Mouse (Mus musculus) heart, embryonic 14.5 days (tissue): Measurements from ENCODE around the gene Glod4. TPM values are rescaled to one million over a fixed set of nuclear protein-coding genes. Genes with fewer than 3 reads are reported as not detected.

ENCODE experiments used
- ATAC-seq: fragments of 200-750 bp; cut with Nextera tagmentation; 2 replicates; pipeline ENCODE4 v1.8.0; 2017; ENCODE audit warnings: low read depth, moderate TSS enrichment; ENCODE audit not compliant: insufficient number of reproducible peaks, insufficient read depth, low FRiP score
- H3K27ac ChIP-seq, 2 experiments: fragments of 200-500 bp in 1 of 2; fragments of 300-500 bp in 1 of 2; sonication (generic) in 1 of 2; replicated peaks in 1 of 2; 2 replicates each; pipeline ENCODE4 v1.5.1; 2012 to 2014; ENCODE audit warnings: low read depth in 2 of 2, low read length in 2 of 2, control low read depth in 1 of 2, mild to moderate bottlenecking in 1 of 2, mixed read lengths in 1 of 2; ENCODE audit not compliant: control insufficient read depth in 1 of 2, insufficient read depth in 1 of 2
- H3K27me3 ChIP-seq: fragments of 300-500 bp; sonication (generic); 2 replicates; pipeline ENCODE4 v1.6.1; 2014; ENCODE audit warnings: mild to moderate bottlenecking, low read length, control low read depth; ENCODE audit not compliant: control insufficient read depth, insufficient read depth
- H3K36me3 ChIP-seq: fragments of 300-500 bp; sonication (generic); 2 replicates; pipeline ENCODE4 v1.6.1; 2014; ENCODE audit warnings: mild to moderate bottlenecking, control low read depth, low read length, mixed read lengths; ENCODE audit not compliant: control insufficient read depth, insufficient read depth
- H3K4me1 ChIP-seq, 2 experiments: fragments of 200-500 bp in 1 of 2; fragments of 300-500 bp in 1 of 2; sonication (generic) in 1 of 2; 2 replicates each; pipeline ENCODE4 v1.6.1; 2012 to 2014; ENCODE audit warnings: low read length in 2 of 2, control low read depth in 1 of 2, mixed read lengths in 1 of 2; ENCODE audit not compliant: control insufficient read depth in 2 of 2, insufficient read depth in 2 of 2
- H3K4me2 ChIP-seq: fragments of 300-500 bp; sonication (generic); 2 replicates; pipeline ENCODE4 v1.6.1; 2014; ENCODE audit warnings: mild to moderate bottlenecking, low read length
- H3K4me3 ChIP-seq, 2 experiments: fragments of 200-500 bp in 1 of 2; fragments of 300-500 bp in 1 of 2; sonication (generic) in 1 of 2; 2 replicates each; pipeline ENCODE4 v1.5.1; 2012 to 2014; ENCODE audit warnings: low read length in 2 of 2, mild to moderate bottlenecking in 2 of 2, control low read depth in 1 of 2, low read depth in 1 of 2, moderate library complexity in 1 of 2; ENCODE audit not compliant: control insufficient read depth in 1 of 2, insufficient read depth in 1 of 2
- H3K9ac ChIP-seq: fragments of 300-500 bp; sonication (generic); 2 replicates; pipeline ENCODE4 v1.6.1; 2014; ENCODE audit warnings: mild to moderate bottlenecking, low read length
- H3K9me3 ChIP-seq: fragments of 300-500 bp; sonication (generic); 2 replicates; pipeline ENCODE4 v1.6.1; 2016; ENCODE audit warnings: low read length, control low read depth; ENCODE audit not compliant: control insufficient read depth
- WGBS: fragments of 180-500 bp; shearing (Covaris S2); extraction: QIAGEN DNeasy Blood & Tissue Kit; methylation state at CpG from one replicate; pipeline ENCODE4 v1.1.7; 2014; 5-methylcytosine and 5-hydroxymethylcytosine counted together
- polyA plus RNA-seq: library from polyadenylated mRNA; unstranded; fragments of >200 nt; fragmentation: Nextera tagmentation; extraction: Ambion mirVana; gene quantifications from 2 replicates; pipeline ENCODE4 v1.2.1, GENCODE M21; 2014

The Glod4 gene
- polyA plus RNA-seq, 1 experiment from 2014 or later = 138 TPM

DNA sequence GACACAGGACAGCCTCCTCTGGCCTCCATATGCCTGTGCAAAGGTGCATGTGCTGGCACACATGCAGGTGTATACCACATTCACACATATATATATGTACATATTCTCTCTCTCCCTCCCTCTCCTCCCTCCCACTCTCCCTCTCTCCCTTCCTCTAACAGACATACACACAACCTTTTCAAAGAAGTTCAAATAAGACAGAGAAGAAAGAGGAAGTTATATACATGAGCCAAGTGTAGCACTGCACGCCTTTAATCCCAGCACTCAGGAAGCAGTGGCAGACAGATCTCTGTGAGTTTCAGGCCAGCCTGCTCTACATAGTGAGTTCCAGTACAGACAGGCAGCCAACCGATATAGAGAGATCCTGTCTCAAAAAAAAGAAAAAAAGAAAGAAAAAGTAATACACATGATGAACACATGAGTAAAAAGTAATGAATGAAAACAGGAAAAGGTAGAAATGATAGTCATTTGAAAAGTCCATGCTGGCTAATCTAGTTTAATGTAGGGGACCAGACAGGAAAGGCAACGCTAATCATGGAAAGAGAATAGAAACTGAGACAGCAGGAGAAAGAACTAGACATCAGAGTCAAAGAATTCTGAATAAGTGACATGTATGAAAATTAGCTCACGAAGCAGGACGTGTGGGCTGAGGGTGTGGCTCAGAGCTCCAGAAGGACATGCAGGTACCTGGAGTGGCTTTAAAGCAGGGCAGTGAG lies 90.1 kb downstream of the Glod4 start:
- no peak for ATAC-seq
- 82% methylated on average over 5 of the region's 5 CpGs for WGBS

GRCm38 (mm10) chr11:76150980-76151379 lies 92.5 kb downstream of the Glod4 start:
- Histone ChIP-seq H3K4me2 (no peak overlapping the region), H3K9ac (no peak overlapping the region), H3K27me3 (no peaks in the 10 kb centered on the region), H3K4me1 (peaks cover 9 to 22% of the 10 kb centered on the region in 2 experiments), H3K4me3 (no peak overlapping the region), H3K27ac (no peak overlapping the region), H3K36me3 (peaks cover 22% of the 10 kb centered on the region), H3K9me3 (no peaks in the 10 kb centered on the region)
- WGBS = 35% methylated on average over 4 of the region's 4 CpGs
- no peak for ATAC-seq

More for the DNA sequence above, 90.1 kb downstream of the Glod4 start:
- H3K4me3 ChIP-seq = no peak overlapping the region
- H3K4me1 ChIP-seq = peaks cover 4 to 5% of the 10 kb centered on the region in 2 experiments
- peaks cover 29% of the 10 kb centered on the region for H3K36me3 ChIP-seq
- no peaks in the 10 kb centered on the region for H3K27me3 ChIP-seq
- no peak overlapping the region for H3K4me2 ChIP-seq
- no peaks in the 10 kb centered on the region for H3K9me3 ChIP-seq
- H3K27ac ChIP-seq = no peak overlapping the region
- H3K9ac ChIP-seq = no peak overlapping the region

GRCm38 (mm10) chr11:76148055-76149008 lies 95.2 kb downstream of the Glod4 start:
- ATAC-seq = no peak
- H3K9me3 ChIP-seq = no peaks in the 10 kb centered on the region
- 0 out of 2 replicates have a peak, but pooled peaks cover 2% of the 10 kb centered on the region for H3K36me3 ChIP-seq
- no peak overlapping the region for H3K4me3 ChIP-seq
- peak overlapping the region; percentile 56 to 67; a peak in 3 of 4 replicates for H3K27ac ChIP-seq
- H3K4me1 ChIP-seq = peaks cover 9 to 26% of the 10 kb centered on the region in 2 experiments
- no peaks in the 10 kb centered on the region for H3K27me3 ChIP-seq
- H3K4me2 ChIP-seq = no peak overlapping the region
- WGBS = 56% methylated on average over 8 of the region's 8 CpGs
- H3K9ac ChIP-seq = no peak overlapping the region

GRCm38 (mm10) chr11:76146187-76147010 lies 97.1 kb downstream of the Glod4 start:
- H3K4me3 ChIP-seq = no peak overlapping the region
- H3K27ac ChIP-seq = no peak overlapping the region
- H3K9me3 ChIP-seq = no peaks in the 10 kb centered on the region
- no peaks in the 10 kb centered on the region for H3K27me3 ChIP-seq
- peaks cover 9 to 26% of the 10 kb centered on the region in 2 experiments for H3K4me1 ChIP-seq
- no peak overlapping the region for H3K9ac ChIP-seq
- H3K4me2 ChIP-seq = no peak overlapping the region
- WGBS = 74% methylated on average over 8 of the region's 8 CpGs
- 0 out of 2 replicates have a peak, but pooled peaks cover 2% of the 10 kb centered on the region for H3K36me3 ChIP-seq
- no peak for ATAC-seq

- H3K9me3 ChIP-seq = no peaks in the 10 kb centered on the region
- H3K9ac ChIP-seq = no peak overlapping the region
- H3K4me2 ChIP-seq = no peak overlapping the region
- WGBS = 89% methylated on average over 1 of the region's 1 CpGs
- no peaks in the 10 kb centered on the region for H3K27me3 ChIP-seq
- no peak overlapping the region for H3K4me3 ChIP-seq
- no peak overlapping the region for H3K27ac ChIP-seq
- no peak for ATAC-seq
- H3K4me1 ChIP-seq = peaks cover 9 to 26% of the 10 kb centered on the region in 2 experiments
- 0 out of 2 replicates have a peak, but pooled peaks cover 2% of the 10 kb centered on the region for H3K36me3 ChIP-seq
Measured at GRCm38 (mm10) chr11:76145169-76145568, 98.4 kb downstream of the Glod4 start.

- no peak overlapping the region for H3K4me3 ChIP-seq
- 87% methylated on average over 8 of the region's 8 CpGs for WGBS
- ATAC-seq = no peak
- no peaks in the 10 kb centered on the region for H3K27me3 ChIP-seq
- H3K4me2 ChIP-seq = no peak overlapping the region
- no peaks in the 10 kb centered on the region for H3K36me3 ChIP-seq
- no peaks in the 10 kb centered on the region for H3K9me3 ChIP-seq
- H3K27ac ChIP-seq = no peak overlapping the region
- H3K9ac ChIP-seq = no peak overlapping the region
- H3K4me1 ChIP-seq = peaks cover 9 to 26% of the 10 kb centered on the region in 2 experiments
Measured at GRCm38 (mm10) chr11:76144386-76144785, 99.1 kb downstream of the Glod4 start.

DNA sequence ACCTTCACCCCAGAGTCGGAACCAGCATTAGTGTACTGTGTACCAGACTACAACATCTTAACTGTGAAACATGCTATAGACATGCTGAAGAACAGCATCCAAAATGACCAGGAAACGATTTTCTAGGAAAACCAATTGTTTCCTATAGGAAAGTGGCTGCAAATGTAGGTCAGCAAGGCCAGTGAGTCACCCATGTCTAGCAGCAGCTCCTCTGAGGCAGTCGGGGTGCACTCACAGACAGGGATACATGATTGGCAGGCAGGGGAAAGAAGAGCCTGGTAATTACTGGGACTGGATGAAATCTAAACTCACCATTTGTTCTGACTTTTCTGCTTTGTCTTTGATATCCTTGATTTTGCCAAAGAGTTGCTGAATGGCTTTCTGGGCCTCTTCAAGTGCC lies 105.5 kb downstream of the Glod4 start:
- 76% methylated on average over 3 of the region's 3 CpGs for WGBS
- Histone ChIP-seq H3K27ac (no peak overlapping the region), H3K9ac (no peak overlapping the region), H3K27me3 (no peaks in the 10 kb centered on the region), H3K9me3 (no peaks in the 10 kb centered on the region), H3K4me3 (no peak overlapping the region), H3K36me3 (peaks cover 40% of the 10 kb centered on the region), H3K4me1 (no peaks in the 10 kb centered on the region), H3K4me2 (no peak overlapping the region)
- no peak for ATAC-seq
